ENCODE assay signal across 31 mouse cellular contexts in genomic region chr16:93358613-93359012, GRCm38 (mm10).
DNase-seq lines count a peak whose midpoint lies in the region; ATAC-seq and TF ChIP-seq lines count a peak whose summit lies in the region.
"Had no signal": no experiment of that assay in that cellular context is flagged by ENCODE, and none has a peak within 500 bp of the region (broad histone marks: within the 10 kb centered on the region; RNA-seq: fewer than 3 reads in every experiment).

No protein-coding gene starts in this region.

- WGBS in liver, embryonic 11.5 days: 79% methylated on average over 6 of the region's 6 CpGs
- WGBS in liver, embryonic 16.5 days (ENCODE audit: insufficient replicate concordance): 48% methylated on average over 6 of the region's 6 CpGs
- 75% methylated on average over 6 of the region's 6 CpGs for WGBS in cerebellum, adult 2 months

- H3K9me3 ChIP-seq in liver, embryonic 11.5 days (ENCODE audit: control insufficient read depth, low read length): no peaks in the 10 kb centered on the region
- no peaks in the 10 kb centered on the region for H3K9me3 ChIP-seq in liver, embryonic 16.5 days (replicated peaks; ENCODE audit: control insufficient read depth, low read length)
- H3K9me3 ChIP-seq: G1E; hindbrain, embryonic 10.5 days; hindbrain, embryonic 15.5 days; kidney, embryonic 15.5 days; limb, embryonic 12.5 days; midbrain, embryonic 10.5 days; neural tube, embryonic 12.5 days had no signal

- no peaks in the 10 kb centered on the region for H3K4me1 ChIP-seq in liver, embryonic 11.5 days (replicated peaks; ENCODE audit: control insufficient read depth, insufficient read depth, low read length)
- H3K4me1 ChIP-seq in liver, embryonic 16.5 days (ENCODE audit: control insufficient read depth, low read depth, low read length): no peaks in the 10 kb centered on the region
- no peaks in the 10 kb centered on the region for H3K4me1 ChIP-seq in cerebellum, adult 2 months (ENCODE audit: control insufficient read depth, insufficient read depth, low read length)
- H3K4me1 ChIP-seq: hindbrain, embryonic 15.5 days; limb, embryonic 12.5 days; midbrain, embryonic 10.5 days; neural tube, embryonic 12.5 days had no signal

- no peaks in the 10 kb centered on the region; the same call in 1 of the 2 replicates for H3K27me3 ChIP-seq in liver, embryonic 11.5 days (replicated peaks; ENCODE audit: control insufficient read depth, insufficient read depth, low read length)
- no peaks in the 10 kb centered on the region for H3K27me3 ChIP-seq in liver, embryonic 16.5 days (ENCODE audit: control insufficient read depth, insufficient read depth, low read depth, low read length)
- H3K27me3 ChIP-seq in cerebellum, adult 2 months (ENCODE audit: control insufficient read depth, insufficient read depth, low read length): no peaks in the 10 kb centered on the region
- H3K27me3 ChIP-seq: hindbrain, embryonic 15.5 days; kidney, embryonic 15.5 days; limb, embryonic 12.5 days; neural tube, embryonic 12.5 days had no signal

- no peak for TF ChIP-seq POLR2A in cerebellum, adult 2 months (IDR thresholded peaks at IDR 0.05; ENCODE audit: borderline replicate concordance, insufficient read depth, low read length)

- TF ChIP-seq CTCF in cerebellum, adult 2 months (IDR thresholded peaks at IDR 0.05; ENCODE audit: borderline replicate concordance, insufficient read depth, low read depth, low read length): no peak

- H3K9ac ChIP-seq in liver, embryonic 11.5 days (ENCODE audit: low read depth, low read length): no peak overlapping the region
- no peak overlapping the region for H3K9ac ChIP-seq in liver, embryonic 16.5 days (ENCODE audit: low read depth, low read length)
- H3K9ac ChIP-seq: hindbrain, embryonic 15.5 days; kidney, embryonic 15.5 days; limb, embryonic 12.5 days; neural tube, embryonic 12.5 days had no signal

- H3K4me2 ChIP-seq in liver, embryonic 11.5 days: no peak overlapping the region
- no peak overlapping the region for H3K4me2 ChIP-seq in liver, embryonic 16.5 days (ENCODE audit: low read depth, low read length)
- H3K4me2 ChIP-seq: hindbrain, embryonic 15.5 days; kidney, embryonic 15.5 days; limb, embryonic 12.5 days; neural tube, embryonic 12.5 days had no signal

- H3K36me3 ChIP-seq in liver, embryonic 11.5 days (ENCODE audit: control insufficient read depth, insufficient read depth, low read length): no peaks in the 10 kb centered on the region
- no peaks in the 10 kb centered on the region for H3K36me3 ChIP-seq in liver, embryonic 16.5 days (ENCODE audit: control insufficient read depth, insufficient read depth)
- H3K36me3 ChIP-seq: G1E; hindbrain, embryonic 10.5 days; hindbrain, embryonic 15.5 days; kidney, embryonic 15.5 days; limb, embryonic 12.5 days; midbrain, embryonic 10.5 days; neural tube, embryonic 12.5 days had no signal

- H3K4me3 ChIP-seq in liver, embryonic 11.5 days (ENCODE audit: low read depth, low read length): no peak overlapping the region
- no peak overlapping the region for H3K4me3 ChIP-seq in liver, embryonic 16.5 days (ENCODE audit: low read depth, low read length)
- no peak overlapping the region for H3K4me3 ChIP-seq in cerebellum, adult 2 months (replicated peaks; ENCODE audit: insufficient read depth, low read depth, low read length)
- H3K4me3 ChIP-seq: hindbrain, embryonic 10.5 days; hindbrain, embryonic 15.5 days; kidney, embryonic 15.5 days; layer of hippocampus, adult 2 months; left cerebral cortex, adult 2 months; limb, embryonic 12.5 days; midbrain, embryonic 10.5 days; myocyte; neural tube, embryonic 12.5 days had no signal

- DNase-seq in spleen, adult 12 weeks (ENCODE audit: low spot score): peak; percentile 15
- no peak for DNase-seq in spleen, postnatal 4 days (ENCODE audit: low spot score in 2 of 2)
- DNase-seq in liver, embryonic 11.5 days (ENCODE audit: low spot score): no peak
- DNase-seq in layer of hippocampus, adult 11-12 months (ENCODE audit: low spot score): no peak
- no peak for DNase-seq in cerebellum, adult 2 months
- DNase-seq in adrenal gland, postnatal 4 days (ENCODE audit: low spot score in 2 of 2): no peak
- DNase-seq: adrenal gland, adult 8-10 months; cerebellum, adult 11 months; cerebellum, adult 9-11 months; heart, postnatal 14 days; kidney, adult 18-20 months; kidney, postnatal 25 days; lung, adult 18-20 months; lung, postnatal 10 days; right cerebral cortex, adult 18-20 months; thymus, postnatal 25 days had no signal

- H3K27ac ChIP-seq in liver, embryonic 11.5 days (ENCODE audit: low read depth, low read length): no peak overlapping the region
- no peak overlapping the region for H3K27ac ChIP-seq in liver, embryonic 16.5 days (ENCODE audit: low read length)
- no peak overlapping the region for H3K27ac ChIP-seq in cerebellum, adult 2 months (ENCODE audit: insufficient read depth, low read length)
- H3K27ac ChIP-seq: hindbrain, embryonic 10.5 days; hindbrain, embryonic 15.5 days; kidney, embryonic 15.5 days; layer of hippocampus, adult 2 months; left cerebral cortex, adult 2 months; limb, embryonic 12.5 days; macrophage; midbrain, embryonic 10.5 days; neural tube, embryonic 12.5 days had no signal

- peak; percentile 69 for ATAC-seq in liver, embryonic 11.5 days (replicated peaks; ENCODE audit: low FRiP score)
- peak; percentile 80 for ATAC-seq in liver, embryonic 16.5 days (ENCODE audit: low read depth)
- ATAC-seq: forebrain, embryonic 14.5 days; inflammation-experienced regulatory T-cells, adult 6 months; midbrain, embryonic 16.5 days had no signal
